Mouse (Mus musculus): Measurements from ENCODE around the gene Krtap3-1. TPM values are rescaled to one million over a fixed set of nuclear protein-coding genes. Genes with fewer than 3 reads are reported as not detected.
"Not testable (repeated sequence)": the region's sequence is repeated elsewhere in the genome, so short reads cannot be mapped to it uniquely, and the experiment has no call there.

Gene Krtap3-1
- total RNA-seq (2015; ENCODE audit: low replicate concordance) = not detected in 2 replicates
- total RNA-seq (2017; ENCODE audit: low replicate concordance) = not detected in 2 replicates

- ATAC-seq (replicated peaks; ENCODE audit: low FRiP score, poor library complexity, severe bottlenecking) = no peak
Observed at GRCm38 (mm10) chr11:99566530-99566929, at the start of gene Krtap3-1. Gene Krtap3-1, minus strand, starts transcription at chr11:99566630.

- ATAC-seq (replicated peaks; ENCODE audit: low FRiP score, poor library complexity, severe bottlenecking) = no peak
Observed at GRCm38 (mm10) chr11:99614796-99615363, 48.5 kb upstream of the Krtap3-1 start, which contains the start of gene Krtap2-4. Gene Krtap2-4, minus strand, starts transcription at chr11:99614846.

GRCm38 (mm10) chr11:99610089-99610488 is 43.7 kb upstream of the Krtap3-1 start, which contains the start of gene Gm11937:
Gene Gm11937, minus strand, starts transcription at chr11:99610189.
- not testable (repeated sequence) for ATAC-seq (replicated peaks; ENCODE audit: low FRiP score, poor library complexity, severe bottlenecking)

GRCm38 (mm10) chr11:99609126-99609525 is 42.7 kb upstream of the Krtap3-1 start:
- no peak for ATAC-seq (replicated peaks; ENCODE audit: low FRiP score, poor library complexity, severe bottlenecking)

- not testable (repeated sequence) for ATAC-seq (replicated peaks; ENCODE audit: low FRiP score, poor library complexity, severe bottlenecking)
Observed at GRCm38 (mm10) chr11:99603208-99603607, 36.8 kb upstream of the Krtap3-1 start, which contains the start of gene Gm11938. Gene Gm11938, minus strand, starts transcription at chr11:99603308.

GRCm38 (mm10) chr11:99597742-99598141 is 31.3 kb upstream of the Krtap3-1 start, which contains the start of gene Krtap9-3:
Gene Krtap9-3, minus strand, starts transcription at chr11:99598105.
- not testable (repeated sequence) for ATAC-seq (replicated peaks; ENCODE audit: low FRiP score, poor library complexity, severe bottlenecking)

- no peak for ATAC-seq (replicated peaks; ENCODE audit: low FRiP score, poor library complexity, severe bottlenecking)
Observed at GRCm38 (mm10) chr11:99590981-99591380, 24.6 kb upstream of the Krtap3-1 start, which contains the start of gene Krtap1-3. Gene Krtap1-3, minus strand, starts transcription at chr11:99591339.

- ATAC-seq (replicated peaks; ENCODE audit: low FRiP score, poor library complexity, severe bottlenecking) = no peak
Observed at GRCm38 (mm10) chr11:99585096-99585495, 18.7 kb upstream of the Krtap3-1 start.

GRCm38 (mm10) chr11:99583245-99583704 is 16.8 kb upstream of the Krtap3-1 start, which contains the start of gene Krtap1-4:
Gene Krtap1-4, minus strand, starts transcription at chr11:99583654.
- no peak for ATAC-seq (replicated peaks; ENCODE audit: low FRiP score, poor library complexity, severe bottlenecking)

GRCm38 (mm10) chr11:99581564-99581963 is 15.1 kb upstream of the Krtap3-1 start:
- no peak for ATAC-seq (replicated peaks; ENCODE audit: low FRiP score, poor library complexity, severe bottlenecking)

- no peak for ATAC-seq (replicated peaks; ENCODE audit: low FRiP score, poor library complexity, severe bottlenecking)
Observed at GRCm38 (mm10) chr11:99581051-99581450, 14.6 kb upstream of the Krtap3-1 start.

GRCm38 (mm10) chr11:99580636-99581035 is 14.2 kb upstream of the Krtap3-1 start, which contains the start of gene Krtap1-5:
Gene Krtap1-5, minus strand, starts transcription at chr11:99581016.
- no peak for ATAC-seq (replicated peaks; ENCODE audit: low FRiP score, poor library complexity, severe bottlenecking)

- no peak for ATAC-seq (replicated peaks; ENCODE audit: low FRiP score, poor library complexity, severe bottlenecking)
Observed at GRCm38 (mm10) chr11:99574106-99574505, 7.7 kb upstream of the Krtap3-1 start.

- no peak for ATAC-seq (replicated peaks; ENCODE audit: low FRiP score, poor library complexity, severe bottlenecking)
Observed at GRCm38 (mm10) chr11:99573164-99573563, 6.7 kb upstream of the Krtap3-1 start.

- ATAC-seq (replicated peaks; ENCODE audit: low FRiP score, poor library complexity, severe bottlenecking) = no peak
Observed at GRCm38 (mm10) chr11:99562580-99562979, 3.9 kb downstream of the Krtap3-1 start.

GRCm38 (mm10) chr11:99559366-99559765 is 7.1 kb downstream of the Krtap3-1 start, which contains the start of gene Gm11939:
Gene Gm11939, minus strand, starts transcription at chr11:99559466.
- no peak for ATAC-seq (replicated peaks; ENCODE audit: low FRiP score, poor library complexity, severe bottlenecking)

- ATAC-seq (replicated peaks; ENCODE audit: low FRiP score, poor library complexity, severe bottlenecking) = no peak
Observed at GRCm38 (mm10) chr11:99557976-99558745, 8.3 kb downstream of the Krtap3-1 start.

- no peak for ATAC-seq (replicated peaks; ENCODE audit: low FRiP score, poor library complexity, severe bottlenecking)
Observed at GRCm38 (mm10) chr11:99556753-99557152, 9.7 kb downstream of the Krtap3-1 start, which contains the start of gene Krtap3-2. Gene Krtap3-2, minus strand, starts transcription at chr11:99556853.

GRCm38 (mm10) chr11:99556195-99556594 is 10.2 kb downstream of the Krtap3-1 start:
- ATAC-seq (replicated peaks; ENCODE audit: low FRiP score, poor library complexity, severe bottlenecking) = no peak

- ATAC-seq (replicated peaks; ENCODE audit: low FRiP score, poor library complexity, severe bottlenecking) = no peak
Observed at GRCm38 (mm10) chr11:99550765-99551164, 15.7 kb downstream of the Krtap3-1 start, which contains the start of gene Krtap3-3. Gene Krtap3-3, minus strand, starts transcription at chr11:99550865.

Data from erythroid progenitor cell, adult 5-6 weeks (primary cell).